Mouse (Mus musculus): ENCODE measurements around the gene Tsga10ip. TPM values are rescaled to one million over a fixed set of nuclear protein-coding genes. Genes with fewer than 3 reads are reported as not detected.
"Not testable (repeated sequence)": the region's sequence is repeated elsewhere in the genome, so short reads cannot be mapped to it uniquely, and the experiment has no call there.

The Tsga10ip gene
- polyA plus RNA-seq, 1 experiment from 2014 or later = 0.26 TPM

DNA sequence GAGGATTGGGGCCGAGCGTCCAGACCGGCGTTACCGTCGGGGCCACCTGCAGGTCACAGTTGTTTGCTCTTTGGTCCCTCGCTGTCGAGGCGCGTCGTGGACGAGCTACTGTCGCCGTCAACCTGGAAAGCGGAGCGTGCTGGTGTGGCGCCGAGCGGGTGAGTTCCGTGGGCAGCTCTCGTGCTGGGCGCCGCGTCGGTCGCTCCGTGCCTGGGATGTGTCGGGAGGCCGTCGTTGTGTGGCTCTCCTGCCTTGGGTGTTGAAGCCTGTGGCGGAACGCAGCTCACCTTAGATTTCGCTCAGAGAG, 35.3 kb downstream of the Tsga10ip start, which contains the start of gene Banf1:
TSS of gene Banf1 (minus strand) at position 116 of the 307 bp plus-strand sequence.
- Histone ChIP-seq H3K9me3 (replicated peaks; ENCODE audit: control insufficient read depth, low read length) (no peaks in the 10 kb centered on the region), H3K4me3 (ENCODE audit: low read depth, low read length) (peak within 1 kb of the TSS; percentile 92), H3K4me2 (ENCODE audit: low read depth, low read length) (peak within 1 kb of the TSS; percentile 90), H3K9ac (ENCODE audit: low read depth, low read length) (peak within 1 kb of the TSS; percentile 85), H3K4me1 (ENCODE audit: control insufficient read depth, low read depth, low read length) (peaks cover 29% of the 10 kb centered on the region), H3K27me3 (ENCODE audit: control insufficient read depth, insufficient read depth, low read depth, low read length) (no peaks in the 10 kb centered on the region), H3K27ac (ENCODE audit: low read length) (peak within 1 kb of the TSS; percentile 91), H3K36me3 (ENCODE audit: control insufficient read depth, insufficient read depth) (peaks cover 30% of the 10 kb centered on the region)
- WGBS (ENCODE audit: insufficient replicate concordance) = 0% methylated on average over 33 of the region's 33 CpGs
- ATAC-seq (ENCODE audit: low read depth) = peak; percentile 1; the same call in 1 of the 2 replicates

DNA sequence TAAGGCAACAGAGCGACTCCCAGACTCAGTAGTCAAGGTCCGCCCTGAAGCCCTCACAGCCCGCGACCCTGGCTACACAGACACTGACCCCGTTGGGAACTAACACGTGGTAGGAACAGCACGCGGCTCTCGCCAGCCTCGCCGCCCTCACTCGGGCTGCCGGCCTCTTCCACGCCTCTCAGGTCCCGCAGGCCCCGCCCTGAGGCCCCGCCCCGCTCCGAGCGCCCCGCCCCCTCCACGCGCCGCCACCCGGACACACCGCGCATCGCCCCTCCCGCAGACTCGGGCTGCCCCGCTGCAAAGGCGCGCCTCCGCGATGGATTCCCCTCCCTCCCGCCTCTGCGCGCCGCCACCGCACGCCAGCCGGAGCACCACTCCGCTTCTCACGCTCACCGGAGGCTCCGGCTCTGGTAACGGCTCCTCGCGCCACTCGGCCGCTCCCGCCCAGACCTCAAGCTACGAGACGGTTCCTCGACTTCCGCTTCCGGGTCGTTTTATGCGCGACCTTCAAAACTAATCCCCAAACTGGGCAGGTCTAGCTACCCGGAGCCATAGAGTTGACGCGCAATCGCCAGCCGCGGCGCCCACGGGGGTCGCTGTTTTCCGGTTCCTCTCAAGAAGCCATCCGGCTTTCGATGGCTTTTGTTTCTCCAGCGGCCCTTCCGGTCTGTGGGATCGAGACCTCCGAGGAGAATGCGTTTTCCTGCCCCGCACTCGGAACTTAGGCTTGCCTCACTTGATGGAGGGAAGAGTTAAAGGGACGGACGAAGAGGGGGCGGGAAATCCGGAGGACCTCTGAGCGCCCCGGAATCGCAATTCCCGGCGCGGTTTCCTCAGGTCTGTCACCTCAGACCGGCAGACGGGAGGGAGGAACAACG, 35.9 kb downstream of the Tsga10ip start, which contains the start of gene Eif1ad:
TSS of gene Eif1ad (plus strand) at position 567 of the 878 bp plus-strand sequence.
- H3K9ac ChIP-seq (ENCODE audit: low read depth, low read length) = peak within 1 kb of the TSS; percentile 85
- H3K9me3 ChIP-seq (replicated peaks; ENCODE audit: control insufficient read depth, low read length) = no peaks in the 10 kb centered on the region
- WGBS (ENCODE audit: insufficient replicate concordance) = under 1% methylated on average over 89 of the region's 92 CpGs
- peaks cover 29% of the 10 kb centered on the region for H3K4me1 ChIP-seq (ENCODE audit: control insufficient read depth, low read depth, low read length)
- no peaks in the 10 kb centered on the region for H3K27me3 ChIP-seq (ENCODE audit: control insufficient read depth, insufficient read depth, low read depth, low read length)
- ATAC-seq (ENCODE audit: low read depth) = peak; percentile 91
- H3K4me3 ChIP-seq (ENCODE audit: low read depth, low read length) = peak within 1 kb of the TSS; percentile 92
- H3K4me2 ChIP-seq (ENCODE audit: low read depth, low read length) = peak within 1 kb of the TSS; percentile 90
- peak within 1 kb of the TSS; percentile 91 for H3K27ac ChIP-seq (ENCODE audit: low read length)
- H3K36me3 ChIP-seq (ENCODE audit: control insufficient read depth, insufficient read depth) = peaks cover 30% of the 10 kb centered on the region

DNA sequence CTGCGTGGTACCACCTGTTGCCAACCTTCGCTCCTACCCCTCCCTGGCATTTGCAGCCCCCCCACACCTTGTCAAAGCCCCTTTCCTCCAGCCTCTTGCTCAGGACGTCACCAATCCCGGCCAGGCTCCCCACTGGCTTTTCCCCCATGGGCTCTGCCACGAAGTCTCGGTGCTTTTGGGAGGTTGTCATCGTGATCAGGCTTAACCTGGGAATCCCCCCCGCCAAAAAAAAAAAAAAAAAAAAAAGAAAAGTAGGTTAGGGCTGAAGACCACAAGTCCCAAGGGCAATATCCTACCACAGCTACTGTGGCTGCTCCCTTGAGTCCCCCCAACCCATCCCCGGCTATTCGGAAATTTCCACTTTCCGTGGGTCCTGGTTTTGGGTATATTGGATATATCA, 36.6 kb downstream of the Tsga10ip start:
- Histone ChIP-seq H3K4me1 (ENCODE audit: control insufficient read depth, low read depth, low read length) (peaks cover 29% of the 10 kb centered on the region), H3K9me3 (replicated peaks; ENCODE audit: control insufficient read depth, low read length) (no peaks in the 10 kb centered on the region), H3K36me3 (ENCODE audit: control insufficient read depth, insufficient read depth) (peaks cover 26% of the 10 kb centered on the region), H3K27ac (ENCODE audit: low read length) (peak overlapping the region; percentile 6; the same call in 1 of the 2 replicates), H3K27me3 (ENCODE audit: control insufficient read depth, insufficient read depth, low read depth, low read length) (no peaks in the 10 kb centered on the region), H3K4me3 (ENCODE audit: low read depth, low read length) (peak overlapping the region; percentile 92), H3K9ac (ENCODE audit: low read depth, low read length) (peak overlapping the region; percentile 85), H3K4me2 (ENCODE audit: low read depth, low read length) (peak overlapping the region; percentile 90)
- ATAC-seq (ENCODE audit: low read depth) = no peak
- 4% methylated on average over 11 of the region's 11 CpGs for WGBS (ENCODE audit: insufficient replicate concordance)

DNA sequence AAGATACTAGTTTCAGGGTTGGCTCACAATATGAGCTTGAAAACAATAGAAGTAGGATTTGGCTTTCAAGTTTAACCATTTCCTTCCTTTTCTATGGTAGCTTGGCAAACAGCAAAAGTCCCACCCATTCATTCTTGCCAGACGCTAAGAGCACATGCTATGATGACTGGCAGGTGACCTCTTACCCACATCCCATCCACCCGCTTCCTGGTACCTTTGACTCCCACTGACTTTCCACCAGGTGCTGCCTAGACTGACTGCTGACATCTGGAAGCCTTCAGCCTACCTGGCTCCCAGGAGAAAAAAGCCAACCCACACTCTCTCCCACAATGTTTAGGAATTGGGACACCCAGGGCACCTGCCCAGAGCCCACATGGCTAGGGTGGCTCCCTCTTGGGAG, 38.2 kb downstream of the Tsga10ip start:
- H3K4me3 ChIP-seq (ENCODE audit: low read depth, low read length) = no peak overlapping the region
- H3K9me3 ChIP-seq (replicated peaks; ENCODE audit: control insufficient read depth, low read length) = no peaks in the 10 kb centered on the region
- no peak for ATAC-seq (ENCODE audit: low read depth)
- peaks cover 12% of the 10 kb centered on the region; the same call in 1 of the 2 replicates for H3K36me3 ChIP-seq (ENCODE audit: control insufficient read depth, insufficient read depth)
- 78% methylated on average over 2 of the region's 2 CpGs for WGBS (ENCODE audit: insufficient replicate concordance)
- H3K4me2 ChIP-seq (ENCODE audit: low read depth, low read length) = no peak overlapping the region
- H3K27ac ChIP-seq (ENCODE audit: low read length) = no peak overlapping the region
- H3K9ac ChIP-seq (ENCODE audit: low read depth, low read length) = no peak overlapping the region
- H3K4me1 ChIP-seq (ENCODE audit: control insufficient read depth, low read depth, low read length) = peaks cover 29% of the 10 kb centered on the region
- no peaks in the 10 kb centered on the region for H3K27me3 ChIP-seq (ENCODE audit: control insufficient read depth, insufficient read depth, low read depth, low read length)

DNA sequence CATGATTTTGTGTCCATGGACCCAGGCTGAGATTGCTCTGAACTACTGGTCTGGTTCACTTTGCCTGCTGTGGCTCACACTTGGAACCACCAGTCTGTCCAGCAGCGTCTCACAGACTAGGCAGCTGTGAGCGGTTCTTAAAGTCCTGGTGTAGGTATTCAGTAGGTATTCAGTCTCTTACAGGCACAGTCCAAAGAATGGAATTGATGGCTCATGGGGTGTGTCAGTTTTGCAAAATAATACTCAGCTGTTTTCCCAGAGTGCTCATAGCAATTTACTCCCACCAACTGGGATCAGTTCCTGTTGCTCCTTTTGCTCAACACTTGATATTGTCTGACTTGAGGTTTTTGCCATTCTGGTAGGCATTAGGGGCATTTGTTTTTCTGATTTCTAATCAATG, 40.1 kb downstream of the Tsga10ip start:
- WGBS (ENCODE audit: insufficient replicate concordance) = 74% methylated on average over 2 of the region's 2 CpGs

DNA sequence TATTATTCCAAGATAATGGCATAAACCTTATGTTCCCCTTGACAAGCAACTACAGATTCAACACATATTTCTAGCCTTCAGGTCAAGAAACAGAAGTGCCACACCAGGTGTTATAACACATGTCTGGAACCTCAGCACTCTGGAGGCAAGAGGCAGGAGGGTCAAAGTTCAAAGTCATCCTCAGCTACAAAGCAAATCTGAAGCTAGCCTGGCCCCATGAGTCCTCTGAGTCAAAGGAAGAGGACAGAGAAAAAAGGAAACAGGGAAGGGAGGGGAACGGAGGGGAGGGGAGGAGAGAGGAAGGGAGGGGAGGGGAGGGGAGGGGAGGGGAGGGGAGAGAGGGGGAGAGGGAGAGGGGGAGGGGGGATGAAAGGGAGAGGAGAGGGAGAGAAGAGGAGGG, 46.2 kb downstream of the Tsga10ip start:
- no peaks in the 10 kb centered on the region for H3K36me3 ChIP-seq (ENCODE audit: control insufficient read depth, insufficient read depth)
- H3K4me1 ChIP-seq (ENCODE audit: control insufficient read depth, low read depth, low read length) = no peaks in the 10 kb centered on the region
- WGBS (ENCODE audit: insufficient replicate concordance) = no CpG with 5 or more reads among the region's 1 CpGs
- H3K4me2 ChIP-seq (ENCODE audit: low read depth, low read length) = no peak overlapping the region
- no peaks in the 10 kb centered on the region for H3K9me3 ChIP-seq (replicated peaks; ENCODE audit: control insufficient read depth, low read length)
- no peak overlapping the region for H3K27ac ChIP-seq (ENCODE audit: low read length)
- H3K27me3 ChIP-seq (ENCODE audit: control insufficient read depth, insufficient read depth, low read depth, low read length) = no peaks in the 10 kb centered on the region
- H3K4me3 ChIP-seq (ENCODE audit: low read depth, low read length) = no peak overlapping the region
- H3K9ac ChIP-seq (ENCODE audit: low read depth, low read length) = no peak overlapping the region
- ATAC-seq (ENCODE audit: low read depth) = no peak

More for the DNA sequence above, 40.1 kb downstream of the Tsga10ip start:
- Histone ChIP-seq H3K4me3 (ENCODE audit: low read depth, low read length) (no peak overlapping the region), H3K9ac (ENCODE audit: low read depth, low read length) (no peak overlapping the region), H3K4me2 (ENCODE audit: low read depth, low read length) (no peak overlapping the region), H3K9me3 (replicated peaks; ENCODE audit: control insufficient read depth, low read length) (no peaks in the 10 kb centered on the region), H3K36me3 (ENCODE audit: control insufficient read depth, insufficient read depth) (0 out of 2 replicates have a peak, but pooled peaks cover 4% of the 10 kb centered on the region), H3K27ac (ENCODE audit: low read length) (no peak overlapping the region), H3K4me1 (ENCODE audit: control insufficient read depth, low read depth, low read length) (peaks cover 16% of the 10 kb centered on the region), H3K27me3 (ENCODE audit: control insufficient read depth, insufficient read depth, low read depth, low read length) (no peaks in the 10 kb centered on the region)
- ATAC-seq (ENCODE audit: low read depth) = no peak

DNA sequence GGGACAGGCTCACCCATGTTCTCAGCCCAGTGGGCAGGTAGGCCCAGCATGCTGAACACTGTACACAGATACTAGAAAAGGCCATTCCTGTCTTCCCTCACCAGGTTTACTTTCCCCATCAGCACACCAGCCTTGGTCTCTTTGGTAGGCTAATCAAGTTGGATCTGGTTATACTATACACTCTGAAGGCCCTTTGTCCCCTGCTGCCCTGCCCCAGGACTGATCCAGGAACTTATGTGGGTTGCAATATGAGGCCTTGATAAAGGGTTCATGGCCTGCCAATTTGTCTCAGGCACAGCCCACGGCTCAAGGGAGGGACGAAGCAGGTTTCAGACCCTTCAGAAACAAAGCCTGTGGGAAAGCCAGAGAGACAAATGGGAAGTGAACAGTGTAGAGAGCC, 48.7 kb downstream of the Tsga10ip start:
- Histone ChIP-seq H3K4me1 (ENCODE audit: control insufficient read depth, low read depth, low read length) (peaks cover 5% of the 10 kb centered on the region; the same call in 1 of the 2 replicates), H3K9ac (ENCODE audit: low read depth, low read length) (no peak overlapping the region), H3K4me3 (ENCODE audit: low read depth, low read length) (no peak overlapping the region), H3K27me3 (ENCODE audit: control insufficient read depth, insufficient read depth, low read depth, low read length) (no peaks in the 10 kb centered on the region), H3K27ac (ENCODE audit: low read length) (no peak overlapping the region), H3K4me2 (ENCODE audit: low read depth, low read length) (no peak overlapping the region), H3K36me3 (ENCODE audit: control insufficient read depth, insufficient read depth) (no peaks in the 10 kb centered on the region), H3K9me3 (replicated peaks; ENCODE audit: control insufficient read depth, low read length) (no peaks in the 10 kb centered on the region)
- 67% methylated on average over 2 of the region's 2 CpGs for WGBS (ENCODE audit: insufficient replicate concordance)
- ATAC-seq (ENCODE audit: low read depth) = no peak

DNA sequence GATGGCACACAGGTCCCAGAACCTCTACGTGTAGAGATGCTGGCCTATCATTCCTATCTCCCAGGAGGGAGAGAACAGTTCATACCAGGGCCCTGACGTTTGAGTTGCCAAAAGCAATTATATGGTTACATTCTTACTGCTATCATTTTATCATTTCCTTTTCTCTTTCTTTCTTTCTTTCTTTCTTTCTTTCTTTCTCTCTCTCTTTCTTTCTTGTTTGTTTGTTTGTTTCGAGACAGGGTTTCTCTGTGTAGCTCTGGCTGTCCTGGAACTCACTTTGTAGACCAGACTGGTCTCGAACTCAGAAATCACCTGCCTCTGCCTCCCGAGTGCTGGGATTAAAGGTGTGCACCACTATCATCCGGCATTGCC, 52.8 kb downstream of the Tsga10ip start, which contains the start of gene Cst6:
TSS of gene Cst6 (minus strand) at position 73 of the 372 bp plus-strand sequence.
- not testable (repeated sequence) for H3K4me1 ChIP-seq (ENCODE audit: control insufficient read depth, low read depth, low read length); ATAC-seq (ENCODE audit: low read depth); H3K27ac ChIP-seq (ENCODE audit: low read length); H3K27me3 ChIP-seq (ENCODE audit: control insufficient read depth, insufficient read depth, low read depth, low read length); H3K36me3 ChIP-seq (ENCODE audit: control insufficient read depth, insufficient read depth); H3K9me3 ChIP-seq (replicated peaks; ENCODE audit: control insufficient read depth, low read length)
- Histone ChIP-seq H3K4me2 (ENCODE audit: low read depth, low read length) (peak within 1 kb of the TSS; percentile 74), H3K9ac (ENCODE audit: low read depth, low read length) (peak within 1 kb of the TSS; percentile 35; the same call in 1 of the 2 replicates), H3K4me3 (ENCODE audit: low read depth, low read length) (peak within 1 kb of the TSS; percentile 50)
- 54% methylated on average over 6 of the region's 6 CpGs for WGBS (ENCODE audit: insufficient replicate concordance)
